Mouse (Mus musculus) lung, embryonic 14.5 days (tissue): ENCODE results near the gene Wwp2. TPM values are rescaled to one million over a fixed set of nuclear protein-coding genes. Genes with fewer than 3 reads are reported as not detected.

Experiments
- ATAC-seq: fragments of 200-750 bp; cut with Nextera tagmentation; 2 replicates; pipeline ENCODE4 v1.8.0; 2017; ENCODE audit warnings: mild to moderate bottlenecking, moderate TSS enrichment, moderate library complexity; ENCODE audit not compliant: insufficient read depth
- DNase-seq: peaks from one replicate; pipeline ENCODE4 v3.0.0-alpha.2; 2015
- H3K27ac ChIP-seq: fragments of 300-500 bp; sonication (generic); 2 replicates; pipeline ENCODE4 v1.5.1; 2014; ENCODE audit warnings: low read depth, mild to moderate bottlenecking, moderate library complexity
- H3K27me3 ChIP-seq: fragments of 300-500 bp; sonication (generic); 2 replicates; pipeline ENCODE4 v1.6.1; 2014; ENCODE audit warnings: low read length, control low read depth; ENCODE audit not compliant: insufficient read depth
- H3K36me3 ChIP-seq: fragments of 300-500 bp; sonication (generic); 2 replicates; pipeline ENCODE4 v1.6.1; 2014; ENCODE audit warnings: control low read depth; ENCODE audit not compliant: insufficient read depth
- H3K4me1 ChIP-seq: fragments of 300-500 bp; sonication (generic); 2 replicates; pipeline ENCODE4 v1.6.1; 2014; ENCODE audit warnings: antibody characterized with exemption, control low read depth; ENCODE audit not compliant: insufficient read depth
- H3K4me2 ChIP-seq: fragments of 300-500 bp; sonication (generic); 2 replicates; pipeline ENCODE4 v1.6.1; 2014; ENCODE audit warnings: mild to moderate bottlenecking
- H3K4me3 ChIP-seq: fragments of 300-500 bp; sonication (generic); 2 replicates; pipeline ENCODE4 v1.5.1; 2014; ENCODE audit warnings: low read depth, low read length
- H3K9ac ChIP-seq: fragments of 300-500 bp; sonication (generic); 2 replicates; pipeline ENCODE4 v1.6.1; 2014
- H3K9me3 ChIP-seq: fragments of 300-500 bp; sonication (generic); 2 replicates; pipeline ENCODE4 v1.6.1; 2016; ENCODE audit warnings: low read depth, low read length, control low read depth
- CTCF ChIP-seq: IDR thresholded peaks from 2 replicates; pipeline ENCODE4 v1.5.1; 2016; ENCODE audit warnings: antibody characterized with exemption, low read depth
- WGBS: fragments of 180-500 bp; shearing (Covaris S2); extraction: QIAGEN DNeasy Blood & Tissue Kit; methylation state at CpG from one replicate; pipeline ENCODE4 v1.1.7; 2014; 5-methylcytosine and 5-hydroxymethylcytosine counted together
- polyA plus RNA-seq: library from polyadenylated mRNA; unstranded; fragments of >200 nt; fragmentation: Nextera tagmentation; extraction: Ambion mirVana; gene quantifications from 2 replicates; pipeline ENCODE4 v1.2.1, GENCODE M21; 2014

The Wwp2 gene
- polyA plus RNA-seq, 1 experiment from 2014 or later = 48.2 TPM

GRCm38 (mm10) chr8:107537472-107537871 is 101.3 kb downstream of the Wwp2 start:
- Histone ChIP-seq H3K4me2 (no peak overlapping the region), H3K9ac (no peak overlapping the region), H3K36me3 (0 out of 2 replicates have a peak, but pooled peaks cover 16% of the 10 kb centered on the region), H3K4me1 (no peaks in the 10 kb centered on the region), H3K27ac (no peak overlapping the region), H3K4me3 (no peak overlapping the region), H3K27me3 (no peaks in the 10 kb centered on the region), H3K9me3 (no peaks in the 10 kb centered on the region)
- 60% methylated on average over 4 of the region's 4 CpGs for WGBS
- no peak for ATAC-seq
- TF ChIP-seq CTCF = no peak
- no peak for DNase-seq

- Histone ChIP-seq H3K4me2 (no peak overlapping the region), H3K36me3 (no peaks in the 10 kb centered on the region), H3K9ac (no peak overlapping the region), H3K27ac (no peak overlapping the region; the same call in 1 of the 2 replicates), H3K4me3 (no peak overlapping the region), H3K27me3 (no peaks in the 10 kb centered on the region), H3K4me1 (peaks cover 3% of the 10 kb centered on the region), H3K9me3 (no peaks in the 10 kb centered on the region)
- WGBS = 67% methylated on average over 12 of the region's 12 CpGs
- ATAC-seq = peak; percentile 34; the same call in 1 of the 2 replicates
- DNase-seq = peak; percentile 58
- TF ChIP-seq CTCF = no peak
Measured at GRCm38 (mm10) chr8:107540623-107541022, 104.5 kb downstream of the Wwp2 start.

GRCm38 (mm10) chr8:107541369-107541768 is 105.2 kb downstream of the Wwp2 start:
- 69% methylated on average over 4 of the region's 4 CpGs for WGBS
- no peak overlapping the region for H3K27ac ChIP-seq
- H3K4me1 ChIP-seq = peaks cover 7% of the 10 kb centered on the region
- H3K4me3 ChIP-seq = no peak overlapping the region
- H3K9ac ChIP-seq = no peak overlapping the region
- H3K27me3 ChIP-seq = no peaks in the 10 kb centered on the region
- TF ChIP-seq CTCF = no peak
- no peaks in the 10 kb centered on the region for H3K9me3 ChIP-seq
- H3K36me3 ChIP-seq = no peaks in the 10 kb centered on the region
- DNase-seq (no peak), ATAC-seq (no peak)
- H3K4me2 ChIP-seq = no peak overlapping the region

GRCm38 (mm10) chr8:107542151-107542550 is 106.0 kb downstream of the Wwp2 start:
- no peak overlapping the region for H3K4me2 ChIP-seq
- H3K9me3 ChIP-seq = no peaks in the 10 kb centered on the region
- no peaks in the 10 kb centered on the region for H3K27me3 ChIP-seq
- WGBS = 80% methylated on average over 3 of the region's 3 CpGs
- no peak overlapping the region for H3K4me3 ChIP-seq
- H3K27ac ChIP-seq = no peak overlapping the region
- no peak for DNase-seq
- no peak for TF ChIP-seq CTCF
- H3K36me3 ChIP-seq = no peaks in the 10 kb centered on the region
- H3K4me1 ChIP-seq = peaks cover 12% of the 10 kb centered on the region
- no peak overlapping the region for H3K9ac ChIP-seq
- no peak for ATAC-seq

GRCm38 (mm10) chr8:107543714-107544113 is 107.5 kb downstream of the Wwp2 start:
- peaks cover 4% of the 10 kb centered on the region; the same call in 1 of the 2 replicates for H3K36me3 ChIP-seq
- no peaks in the 10 kb centered on the region for H3K9me3 ChIP-seq
- no peak overlapping the region for H3K4me2 ChIP-seq
- TF ChIP-seq CTCF = no peak
- H3K27me3 ChIP-seq = no peaks in the 10 kb centered on the region
- peak overlapping the region; percentile 20; the same call in 1 of the 2 replicates for H3K9ac ChIP-seq
- 75% methylated on average over 10 of the region's 11 CpGs for WGBS
- no peak for ATAC-seq
- no peak for DNase-seq
- H3K4me1 ChIP-seq = peaks cover 15% of the 10 kb centered on the region
- H3K4me3 ChIP-seq = no peak overlapping the region
- H3K27ac ChIP-seq = peak overlapping the region; percentile 96

- Histone ChIP-seq H3K9ac (peak overlapping the region; percentile 40), H3K4me2 (peak overlapping the region; percentile 46; the same call in 1 of the 2 replicates), H3K4me3 (no peak overlapping the region), H3K27ac (peak overlapping the region; percentile 96), H3K4me1 (peaks cover 15% of the 10 kb centered on the region), H3K9me3 (no peaks in the 10 kb centered on the region), H3K27me3 (no peaks in the 10 kb centered on the region), H3K36me3 (peaks cover 9% of the 10 kb centered on the region; the same call in 1 of the 2 replicates)
- no peak for TF ChIP-seq CTCF
- ATAC-seq (peak; percentile 63; the same call in 1 of the 2 replicates), DNase-seq (peak; percentile 22)
- 66% methylated on average over 8 of the region's 8 CpGs for WGBS
Measured at GRCm38 (mm10) chr8:107544211-107544610, 108.0 kb downstream of the Wwp2 start.

GRCm38 (mm10) chr8:107544651-107545174 is 108.5 kb downstream of the Wwp2 start:
- WGBS = 38% methylated on average over 10 of the region's 10 CpGs
- peak overlapping the region; percentile 40 for H3K9ac ChIP-seq
- DNase-seq = peak; percentile 67
- no peaks in the 10 kb centered on the region for H3K9me3 ChIP-seq
- peaks cover 14% of the 10 kb centered on the region; the same call in 1 of the 2 replicates for H3K36me3 ChIP-seq
- H3K27ac ChIP-seq = peak overlapping the region; percentile 96
- ATAC-seq = peak; percentile 76
- no peak for TF ChIP-seq CTCF
- peak overlapping the region; percentile 24; the same call in 1 of the 2 replicates for H3K4me3 ChIP-seq
- no peaks in the 10 kb centered on the region for H3K27me3 ChIP-seq
- peak overlapping the region; percentile 46 for H3K4me2 ChIP-seq
- peaks cover 15% of the 10 kb centered on the region for H3K4me1 ChIP-seq
